Mouse (Mus musculus): ENCODE measurements around the gene Ints1. TPM values are rescaled to one million over a fixed set of nuclear protein-coding genes. Genes with fewer than 3 reads are reported as not detected.

Gene Ints1
- polyA plus RNA-seq, 1 experiment: 43.1 TPM

- TF ChIP-seq USF1 (IDR thresholded peaks at IDR 0.05; ENCODE audit: low read depth) (no peak), FOSL1 (IDR thresholded peaks at IDR 0.05; ENCODE audit: insufficient read depth, low read length, poor library complexity, severe bottlenecking) (no peak), CTCF (IDR thresholded peaks at IDR 0.05; ENCODE audit: control insufficient read depth, insufficient read depth, insufficient read length) (peak; percentile 64), CEBPB (IDR thresholded peaks at IDR 0.05; ENCODE audit: low read depth) (no peak)
- no peaks in the 10 kb centered on the region for H3K79me3 ChIP-seq (ENCODE audit: low read depth)
- H3K36me3 ChIP-seq (ENCODE audit: control insufficient read depth, insufficient read depth): peaks cover 11% of the 10 kb centered on the region
- H3K4me3 ChIP-seq (ENCODE audit: insufficient read depth, poor library complexity, severe bottlenecking): no peak overlapping the region
- no peak overlapping the region for H3ac ChIP-seq (ENCODE audit: control insufficient read depth, insufficient read length, low read depth)
- no peaks in the 10 kb centered on the region for H3K27me3 ChIP-seq (ENCODE audit: control insufficient read depth, insufficient read depth, insufficient read length)
- no peaks in the 10 kb centered on the region for H3K79me2 ChIP-seq (ENCODE audit: control insufficient read depth, insufficient read depth)
Observed at GRCm38 (mm10) chr5:139764296-139764695, 11.2 kb downstream of the Ints1 start.

- peaks cover 5% of the 10 kb centered on the region for H3K36me3 ChIP-seq (ENCODE audit: control insufficient read depth, insufficient read depth)
- H3K27me3 ChIP-seq (ENCODE audit: control insufficient read depth, insufficient read depth, insufficient read length): no peaks in the 10 kb centered on the region
- H3K79me2 ChIP-seq (ENCODE audit: control insufficient read depth, insufficient read depth): no peaks in the 10 kb centered on the region
- no peak overlapping the region for H3K4me3 ChIP-seq (ENCODE audit: insufficient read depth, poor library complexity, severe bottlenecking)
- TF ChIP-seq CTCF (IDR thresholded peaks at IDR 0.05; ENCODE audit: control insufficient read depth, insufficient read depth, insufficient read length) (no peak), FOSL1 (IDR thresholded peaks at IDR 0.05; ENCODE audit: insufficient read depth, low read length, poor library complexity, severe bottlenecking) (no peak), MYOD1 (IDR thresholded peaks at IDR 0.05; ENCODE audit: control insufficient read depth, insufficient read length, low read depth) (no peak), USF1 (IDR thresholded peaks at IDR 0.05; ENCODE audit: low read depth) (no peak), CEBPB (IDR thresholded peaks at IDR 0.05; ENCODE audit: low read depth) (no peak), MAX (IDR thresholded peaks at IDR 0.05) (no peak)
- H3K79me3 ChIP-seq (ENCODE audit: low read depth): no peaks in the 10 kb centered on the region
- no peak overlapping the region for H3ac ChIP-seq (ENCODE audit: control insufficient read depth, insufficient read length, low read depth)
Observed at GRCm38 (mm10) chr5:139758096-139758495, 17.4 kb downstream of the Ints1 start.

GRCm38 (mm10) chr5:139756586-139756985, 18.9 kb downstream of the Ints1 start:
- Histone ChIP-seq H3ac (ENCODE audit: control insufficient read depth, insufficient read length, low read depth) (no peak overlapping the region), H3K79me3 (ENCODE audit: low read depth) (no peaks in the 10 kb centered on the region), H3K4me3 (ENCODE audit: insufficient read depth, poor library complexity, severe bottlenecking) (no peak overlapping the region), H3K36me3 (ENCODE audit: control insufficient read depth, insufficient read depth) (peaks cover 5% of the 10 kb centered on the region), H3K79me2 (ENCODE audit: control insufficient read depth, insufficient read depth) (no peaks in the 10 kb centered on the region), H3K27me3 (ENCODE audit: control insufficient read depth, insufficient read depth, insufficient read length) (no peaks in the 10 kb centered on the region)
- TF ChIP-seq MYOD1 (IDR thresholded peaks at IDR 0.05; ENCODE audit: control insufficient read depth, insufficient read length, low read depth) (no peak), FOSL1 (IDR thresholded peaks at IDR 0.05; ENCODE audit: insufficient read depth, low read length, poor library complexity, severe bottlenecking) (no peak), CEBPB (IDR thresholded peaks at IDR 0.05; ENCODE audit: low read depth) (no peak), USF1 (IDR thresholded peaks at IDR 0.05; ENCODE audit: low read depth) (no peak), CTCF (IDR thresholded peaks at IDR 0.05; ENCODE audit: control insufficient read depth, insufficient read depth, insufficient read length) (no peak), MAX (IDR thresholded peaks at IDR 0.05) (no peak), MYOG (IDR thresholded peaks at IDR 0.05; ENCODE audit: control insufficient read depth, extremely low read depth, insufficient read length) (no peak)

- TF ChIP-seq CEBPB (IDR thresholded peaks at IDR 0.05; ENCODE audit: low read depth) (no peak), MYOG (IDR thresholded peaks at IDR 0.05; ENCODE audit: control insufficient read depth, extremely low read depth, insufficient read length) (no peak), CTCF (IDR thresholded peaks at IDR 0.05; ENCODE audit: control insufficient read depth, insufficient read depth, insufficient read length) (no peak), FOSL1 (IDR thresholded peaks at IDR 0.05; ENCODE audit: insufficient read depth, low read length, poor library complexity, severe bottlenecking) (no peak), USF1 (IDR thresholded peaks at IDR 0.05; ENCODE audit: low read depth) (no peak), MYOD1 (IDR thresholded peaks at IDR 0.05; ENCODE audit: control insufficient read depth, insufficient read length, low read depth) (no peak), MAX (IDR thresholded peaks at IDR 0.05) (no peak)
- H3K79me3 ChIP-seq (ENCODE audit: low read depth): no peaks in the 10 kb centered on the region
- no peak overlapping the region for H3ac ChIP-seq (ENCODE audit: control insufficient read depth, insufficient read length, low read depth)
- no peaks in the 10 kb centered on the region for H3K79me2 ChIP-seq (ENCODE audit: control insufficient read depth, insufficient read depth)
- H3K4me3 ChIP-seq (ENCODE audit: insufficient read depth, poor library complexity, severe bottlenecking): no peak overlapping the region
- H3K27me3 ChIP-seq (ENCODE audit: control insufficient read depth, insufficient read depth, insufficient read length): no peaks in the 10 kb centered on the region
- peaks cover 5% of the 10 kb centered on the region for H3K36me3 ChIP-seq (ENCODE audit: control insufficient read depth, insufficient read depth)
Observed at GRCm38 (mm10) chr5:139756135-139756534, 19.3 kb downstream of the Ints1 start.

GRCm38 (mm10) chr5:139754753-139755152, 20.7 kb downstream of the Ints1 start:
- TF ChIP-seq MYOD1 (IDR thresholded peaks at IDR 0.05; ENCODE audit: control insufficient read depth, insufficient read length, low read depth): no peak
- peak; percentile 76 for TF ChIP-seq CTCF (IDR thresholded peaks at IDR 0.05; ENCODE audit: control insufficient read depth, insufficient read depth, insufficient read length)
- Histone ChIP-seq H3K79me3 (ENCODE audit: low read depth) (no peaks in the 10 kb centered on the region), H3ac (ENCODE audit: control insufficient read depth, insufficient read length, low read depth) (no peak overlapping the region), H3K79me2 (ENCODE audit: control insufficient read depth, insufficient read depth) (no peaks in the 10 kb centered on the region), H3K4me3 (ENCODE audit: insufficient read depth, poor library complexity, severe bottlenecking) (no peak overlapping the region), H3K36me3 (ENCODE audit: control insufficient read depth, insufficient read depth) (peaks cover 9% of the 10 kb centered on the region), H3K27me3 (ENCODE audit: control insufficient read depth, insufficient read depth, insufficient read length) (no peaks in the 10 kb centered on the region)

- TF ChIP-seq CTCF (IDR thresholded peaks at IDR 0.05; ENCODE audit: control insufficient read depth, insufficient read depth, insufficient read length): peak; percentile 67
- no peak for TF ChIP-seq MAX (IDR thresholded peaks at IDR 0.05)
- H3K36me3 ChIP-seq (ENCODE audit: control insufficient read depth, insufficient read depth): peaks cover 9% of the 10 kb centered on the region
- no peak overlapping the region for H3K4me3 ChIP-seq (ENCODE audit: insufficient read depth, poor library complexity, severe bottlenecking)
- no peaks in the 10 kb centered on the region for H3K79me2 ChIP-seq (ENCODE audit: control insufficient read depth, insufficient read depth)
- no peaks in the 10 kb centered on the region for H3K79me3 ChIP-seq (ENCODE audit: low read depth)
- no peaks in the 10 kb centered on the region for H3K27me3 ChIP-seq (ENCODE audit: control insufficient read depth, insufficient read depth, insufficient read length)
- no peak overlapping the region for H3ac ChIP-seq (ENCODE audit: control insufficient read depth, insufficient read length, low read depth)
Observed at GRCm38 (mm10) chr5:139750535-139750934, 24.9 kb downstream of the Ints1 start.

Measured in C2C12 (cell line).